Mouse (Mus musculus) brain, adult 10 weeks (tissue): ENCODE data around the gene Htr1f. TPM values are rescaled to one million over a fixed set of nuclear protein-coding genes. Genes with fewer than 3 reads are reported as not detected.

ENCODE experiments used
- polyA plus RNA-seq: library from polyadenylated mRNA; stranded (reverse); fragments of 350-450 nt; fragmentation: Illumina TruSeq; extraction: RNeasy Lipid Tissue Mini Kit (QIAGEN cat#74804); gene quantifications from one replicate; pipeline ENCODE4 v1.2.3, GENCODE M21; 2015; ENCODE audit warnings: low read depth, low replicate concordance

The Htr1f gene
- 2.3 TPM for polyA plus RNA-seq

GRCm38 (mm10) chr16:65105184-65105931 is at the start of gene Htr1f:
Htr1f (minus strand) TSS chr16:65105854.

